Mouse (Mus musculus) gastrocnemius, postnatal 10 days (tissue): ENCODE results near the gene Timm50. TPM values are rescaled to one million over a fixed set of nuclear protein-coding genes. Genes with fewer than 3 reads are reported as not detected.

Experiments
- DNase-seq: peaks from one replicate; pipeline ENCODE4 v3.0.0; 2021; ENCODE audit warnings: mixed read lengths
- long read RNA-seq, 2 experiments: library from polyadenylated mRNA; stranded (forward); transcript quantifications; one replicate each; pipeline ENCODE4 v2.0.0; 2021
- total RNA-seq, 2 experiments: library from RNA; stranded (reverse); gene quantifications; 2 replicates each; pipeline ENCODE4 v1.2.3; 2021

Timm50 gene
- 10 to 100 TPM; 40.1 to 43.8 TPM for total RNA-seq
- long read RNA-seq, experiment 1, transcript Timm50-201 (11 exons, 1,515 nt), result major isoform, 84 of 96 reads
- long read RNA-seq, experiment 1, partial matches to known transcripts, result 4 of 96 reads
- long read RNA-seq, experiment 1, other reads (novel, unspliced or antisense), result 8 of 96 reads
- long read RNA-seq, experiment 2, transcript Timm50-201 (11 exons, 1,515 nt), result major isoform, 98 of 106 reads
- long read RNA-seq, experiment 2, partial matches to known transcripts, result 1 of 106 reads
- long read RNA-seq, experiment 2, other reads (novel, unspliced or antisense), result 6 of 106 reads

GRCm38 (mm10) chr7:28311926-28312543, at the start of gene Timm50:
Timm50 (minus strand) TSS chr7:28312072.
- peak; percentile 97 for DNase-seq

DNA sequence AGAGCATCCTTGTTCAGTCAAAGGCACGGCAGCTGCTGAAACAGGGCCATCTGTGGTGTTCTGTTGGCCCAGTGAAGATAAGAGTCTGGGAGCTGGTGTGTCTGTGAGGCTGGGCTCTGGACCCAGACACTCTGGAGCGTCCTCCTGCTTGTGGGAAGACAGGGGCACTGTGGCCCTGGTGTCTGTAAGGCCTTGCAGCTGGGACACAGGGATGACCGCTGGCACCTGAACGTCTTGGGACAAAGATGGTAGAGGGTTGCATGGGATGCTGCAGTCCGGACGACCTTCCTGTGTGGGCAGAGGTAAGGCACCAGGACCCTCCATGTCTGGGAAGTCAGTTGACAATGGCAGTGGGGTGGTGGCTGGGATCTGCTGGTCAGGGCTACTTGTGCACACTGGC, 48.4 kb upstream of the Timm50 start:
- DNase-seq, result no peak

- no peak for DNase-seq
Observed at GRCm38 (mm10) chr7:28359854-28360253, 48.0 kb upstream of the Timm50 start.

- no peak for DNase-seq
Observed at GRCm38 (mm10) chr7:28358431-28358830, 46.6 kb upstream of the Timm50 start.

GRCm38 (mm10) chr7:28357984-28358383, 46.1 kb upstream of the Timm50 start:
- DNase-seq, result no peak

DNA sequence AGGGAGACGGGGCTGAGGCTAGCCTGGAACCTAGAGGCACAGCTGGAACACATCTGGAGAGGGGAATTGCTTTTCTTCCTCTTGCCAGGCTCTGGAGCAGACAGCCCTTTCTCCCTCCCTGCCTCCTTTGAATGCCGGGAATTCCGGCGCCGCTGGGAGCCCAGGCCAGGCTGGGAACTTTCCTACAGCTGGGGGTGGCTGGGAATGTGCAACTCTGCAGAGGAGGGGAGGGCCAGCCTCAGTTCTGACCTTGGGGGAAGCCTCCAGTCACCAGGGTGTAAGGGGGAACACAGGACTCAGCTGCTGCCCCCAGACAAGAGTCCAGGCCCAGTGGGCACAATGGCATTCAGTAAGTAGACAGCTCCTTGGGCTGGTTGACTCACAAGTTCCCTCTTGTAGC, 45.1 kb upstream of the Timm50 start:
- DNase-seq, result peak; percentile 58

DNA sequence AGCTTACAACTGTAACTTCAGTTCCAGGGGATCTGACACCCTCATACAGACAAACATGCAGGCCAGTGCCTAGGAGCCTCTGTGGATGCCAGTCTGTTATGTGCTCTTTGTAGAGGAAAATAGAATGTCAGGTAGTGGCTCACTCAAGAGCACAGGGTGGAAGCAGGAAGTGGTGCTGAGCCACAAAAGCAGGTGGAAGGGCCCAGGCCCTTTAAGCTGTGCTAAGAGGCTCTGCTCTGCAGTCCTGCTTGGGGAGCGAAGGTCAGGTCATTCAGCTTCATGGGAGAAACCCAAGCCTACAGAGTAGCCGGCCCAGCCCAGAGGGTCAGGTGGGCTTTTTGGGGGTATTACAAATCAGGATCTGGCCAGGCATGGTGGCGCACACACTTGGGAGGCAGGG, 43.3 kb upstream of the Timm50 start:
- no peak for DNase-seq

GRCm38 (mm10) chr7:28354596-28354995, 42.7 kb upstream of the Timm50 start:
- DNase-seq, result no peak

DNA sequence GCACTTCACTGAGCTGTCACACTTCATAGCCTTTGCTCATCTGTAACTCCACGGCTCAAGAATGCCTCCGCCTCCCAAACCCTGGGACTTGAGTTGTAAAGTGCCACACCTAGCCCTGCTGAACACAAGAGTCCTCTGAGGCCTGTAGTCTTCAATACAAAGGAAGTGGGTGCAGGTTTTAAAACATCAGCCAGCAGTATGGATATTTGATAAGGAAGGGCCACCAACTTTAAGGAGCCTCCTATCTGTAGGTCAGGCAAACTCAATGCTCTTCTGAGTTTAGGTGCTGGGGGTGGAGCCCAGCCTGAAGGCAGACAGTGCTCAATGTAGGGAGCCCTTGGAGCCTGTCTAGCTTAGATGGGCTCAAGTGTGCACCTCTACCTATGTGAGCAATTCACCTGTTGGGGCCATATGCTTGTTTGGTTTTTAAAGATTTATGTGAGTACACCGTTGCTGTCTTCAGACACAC, 42.3 kb upstream of the Timm50 start:
- no peak for DNase-seq

DNA sequence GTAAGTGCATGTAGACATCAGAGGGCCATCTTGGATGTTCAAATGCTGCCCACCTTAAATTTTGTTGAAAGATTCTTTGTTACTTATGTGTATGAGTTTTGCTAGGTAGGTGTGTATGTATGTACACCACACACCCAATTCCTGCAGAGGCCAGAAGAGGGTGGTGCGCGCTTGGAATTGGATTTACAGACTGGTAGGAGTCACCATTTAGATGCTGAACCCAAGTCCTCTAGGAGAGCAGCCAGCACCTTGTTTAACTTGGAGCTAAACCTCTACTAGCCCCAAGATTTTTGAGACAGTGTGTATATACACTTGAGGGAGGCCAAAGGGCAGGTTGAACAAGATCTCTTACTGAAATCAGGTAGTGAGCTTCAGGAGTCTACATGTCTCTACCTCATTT, 41.4 kb upstream of the Timm50 start:
- DNase-seq, result no peak

- DNase-seq, result no peak
Observed at GRCm38 (mm10) chr7:28351676-28352191, 39.9 kb upstream of the Timm50 start.

DNA sequence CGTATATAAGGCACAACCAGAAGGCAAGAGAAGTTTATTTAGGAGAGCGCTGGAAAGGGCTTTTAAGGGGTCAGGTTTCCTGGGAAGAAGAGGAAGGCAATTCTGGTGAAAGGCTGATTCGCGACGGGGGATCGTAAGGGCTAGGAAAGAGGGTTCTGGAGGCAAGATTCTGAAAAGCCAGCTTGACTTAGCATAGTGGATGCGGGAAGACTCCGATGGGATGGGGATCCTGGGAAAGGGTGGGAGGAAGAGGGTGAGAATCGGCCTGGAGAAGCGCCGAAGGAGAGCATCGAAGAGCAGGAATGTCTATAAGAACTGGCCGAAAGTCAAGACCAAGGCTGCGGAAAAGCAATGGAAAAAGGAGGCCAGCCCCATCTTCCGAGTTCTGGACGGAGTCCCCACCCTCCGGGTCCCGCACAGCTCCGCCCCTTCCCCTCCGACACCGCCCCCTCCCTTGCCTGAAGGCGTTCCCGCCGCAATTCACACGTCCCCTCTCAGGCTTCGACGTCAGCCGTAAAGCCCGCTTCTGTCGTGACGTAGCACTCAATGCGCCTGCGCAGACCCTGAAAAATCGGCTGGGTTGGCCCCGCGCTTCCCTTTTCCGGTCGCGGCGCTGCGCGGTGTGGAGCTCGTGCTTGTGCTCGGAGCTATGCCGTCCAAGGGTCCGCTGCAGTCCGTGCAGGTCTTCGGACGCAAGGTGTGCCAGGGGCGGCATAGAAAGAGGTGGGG, 38.4 kb upstream of the Timm50 start, which contains the start of gene Rps16:
Gene Rps16 (plus strand): TSS at position 498 of the 729 bp plus-strand sequence.
- DNase-seq, result peak; percentile 98

DNA sequence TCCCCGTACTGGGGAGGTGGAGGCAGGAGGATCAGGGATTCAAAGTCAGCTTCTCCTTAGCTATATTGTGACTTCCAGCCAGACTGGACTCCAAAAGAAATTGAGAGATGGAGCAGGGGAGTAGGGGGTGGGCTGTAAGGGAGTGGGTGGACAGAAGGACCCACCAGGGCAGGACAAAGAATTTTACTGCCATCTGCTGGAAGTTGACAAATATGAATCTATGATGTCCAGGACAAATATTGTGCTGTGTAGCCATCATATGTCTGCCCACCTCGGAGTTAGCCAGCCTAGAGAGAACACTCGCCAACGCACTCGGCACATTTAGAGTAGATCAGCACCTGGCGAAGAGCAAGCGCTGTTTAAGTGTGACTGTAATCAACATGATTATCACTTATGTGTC, 36.7 kb upstream of the Timm50 start:
- no peak for DNase-seq

- DNase-seq, result no peak
Observed at GRCm38 (mm10) chr7:28347746-28348145, 35.9 kb upstream of the Timm50 start.

- peak; percentile 62 for DNase-seq
Observed at GRCm38 (mm10) chr7:28344637-28345036, 32.8 kb upstream of the Timm50 start.

DNA sequence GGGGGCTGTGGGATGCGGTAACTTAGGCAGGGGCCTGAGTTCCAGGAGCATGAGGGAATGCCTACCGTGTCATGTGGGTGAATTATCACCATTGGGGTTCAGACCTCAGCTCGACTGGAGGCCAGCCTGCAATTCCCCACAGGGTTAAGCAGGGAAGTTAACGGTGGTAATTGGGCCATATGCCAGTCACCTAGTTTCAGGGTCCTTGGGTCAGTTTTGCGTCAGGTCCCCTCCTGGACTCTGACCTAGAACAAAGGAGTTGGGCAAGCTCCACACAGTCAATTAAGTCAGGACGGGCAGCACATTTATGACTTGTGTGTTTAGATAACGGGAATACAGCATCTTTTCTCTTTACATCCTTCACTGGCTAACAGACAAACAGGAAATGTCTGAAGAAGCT, 29.5 kb upstream of the Timm50 start:
- DNase-seq, result no peak

GRCm38 (mm10) chr7:28339213-28339917, 27.5 kb upstream of the Timm50 start:
- DNase-seq, result peak; percentile 59

DNA sequence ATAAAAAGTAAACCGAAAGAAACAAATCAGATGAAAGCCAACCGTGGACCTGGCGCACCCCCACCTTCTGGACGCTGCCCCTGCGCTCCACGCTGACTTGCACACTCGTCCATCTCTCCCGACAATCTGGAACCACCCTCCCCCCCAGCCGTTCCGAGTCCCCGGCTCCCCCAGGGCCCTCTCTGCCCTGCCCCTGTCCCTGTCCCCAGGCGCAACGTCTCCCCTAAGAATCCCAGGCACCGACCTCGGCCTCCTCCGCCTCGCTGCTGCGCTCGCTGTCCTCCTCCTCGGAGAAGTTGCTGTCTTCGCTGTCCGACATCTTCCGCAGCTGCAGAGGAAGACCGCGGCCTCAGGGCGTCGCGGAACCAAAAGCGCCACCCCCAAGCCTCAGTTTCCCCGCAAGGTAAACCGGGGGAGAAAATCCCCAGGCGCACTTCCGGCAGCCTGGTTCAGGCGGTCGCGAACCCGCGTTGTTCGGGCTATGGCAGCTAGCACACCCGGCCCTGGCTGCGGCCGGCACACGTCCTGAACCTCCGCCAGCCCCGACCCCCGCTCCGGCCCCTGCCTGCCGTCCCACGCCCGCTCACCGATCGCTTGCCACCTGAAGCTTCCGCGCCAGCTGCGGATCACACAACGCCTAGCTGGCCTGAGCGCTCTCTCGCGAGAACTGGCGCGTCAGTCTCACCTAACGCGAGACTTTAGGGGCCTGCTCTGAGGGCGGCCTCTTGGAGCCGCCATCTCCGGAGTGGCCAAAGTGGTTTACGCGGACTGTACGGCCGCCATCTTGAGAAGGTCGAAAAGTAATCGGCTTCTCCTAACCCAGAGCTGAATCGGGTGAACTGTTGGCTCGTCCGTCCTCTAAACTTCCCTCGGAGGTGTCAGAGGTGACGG, 26.5 kb upstream of the Timm50 start, which contains the start of gene Supt5:
Gene Supt5 (minus strand): TSS at position 639 of the 891 bp plus-strand sequence.
- peak; percentile 95 for DNase-seq

- no peak for DNase-seq
Observed at GRCm38 (mm10) chr7:28335471-28335870, 23.6 kb upstream of the Timm50 start.

DNA sequence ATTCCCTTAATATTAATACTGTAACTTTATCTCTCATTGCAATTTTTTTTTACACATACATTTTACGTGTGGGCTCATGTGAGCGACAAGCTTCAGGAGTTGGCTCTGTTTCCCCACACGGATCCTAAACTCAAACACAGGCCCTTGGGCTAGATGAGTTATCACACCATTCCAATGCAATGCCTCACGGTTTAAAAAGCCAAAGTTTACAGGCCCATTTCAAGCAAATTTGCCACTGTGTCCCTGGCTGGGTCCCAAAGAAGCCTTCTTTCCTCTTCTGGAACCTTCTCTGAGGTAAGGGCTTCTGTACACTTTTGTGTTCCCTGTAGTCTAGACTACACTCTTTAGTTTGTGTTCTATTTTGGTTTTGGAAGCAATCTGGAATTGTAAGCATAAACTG, 22.7 kb upstream of the Timm50 start:
- DNase-seq, result no peak

- no peak for DNase-seq
Observed at GRCm38 (mm10) chr7:28328260-28328659, 16.4 kb upstream of the Timm50 start.
